Mouse (Mus musculus): ENCODE data around the gene Rexo1.

DNA sequence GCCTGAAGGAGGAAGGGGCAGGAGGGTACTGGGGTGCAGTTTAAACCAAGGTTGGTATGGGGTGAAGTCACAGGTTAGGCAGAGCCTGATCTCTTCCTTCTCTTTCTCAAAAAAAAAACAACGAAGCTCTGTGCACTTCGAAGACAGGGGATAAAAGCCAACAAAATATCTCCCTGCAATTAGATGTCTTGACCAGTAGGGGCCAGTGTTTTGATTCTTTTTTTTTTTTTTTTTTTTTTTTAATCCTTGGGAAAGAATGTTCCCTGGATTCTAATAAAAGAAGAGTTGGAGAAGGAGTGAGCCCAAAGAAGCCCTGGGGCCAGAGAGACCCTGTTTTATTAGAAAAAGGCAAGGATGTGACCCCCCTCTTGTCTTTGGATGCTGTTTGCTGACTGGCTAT lies 42.1 kb downstream of the Rexo1 start:
- TF ChIP-seq CTCF (IDR thresholded peaks at IDR 0.05; ENCODE audit: borderline replicate concordance, extremely low read depth, insufficient read depth, insufficient read length) (peak; percentile 13; the same call in 1 of the 2 replicates), POLR2A (IDR thresholded peaks at IDR 0.05; ENCODE audit: borderline replicate concordance, extremely low read depth, insufficient read depth, insufficient read length, poor library complexity, severe bottlenecking) (no peak)

All from brain, embryonic 14.5 days (tissue).